Mouse (Mus musculus): ENCODE results near the gene Pif1. TPM values are rescaled to one million over a fixed set of nuclear protein-coding genes. Genes with fewer than 3 reads are reported as not detected.

Gene Pif1
- polyA plus RNA-seq, 1 experiment from 2014 or later = 28.0 TPM

DNA sequence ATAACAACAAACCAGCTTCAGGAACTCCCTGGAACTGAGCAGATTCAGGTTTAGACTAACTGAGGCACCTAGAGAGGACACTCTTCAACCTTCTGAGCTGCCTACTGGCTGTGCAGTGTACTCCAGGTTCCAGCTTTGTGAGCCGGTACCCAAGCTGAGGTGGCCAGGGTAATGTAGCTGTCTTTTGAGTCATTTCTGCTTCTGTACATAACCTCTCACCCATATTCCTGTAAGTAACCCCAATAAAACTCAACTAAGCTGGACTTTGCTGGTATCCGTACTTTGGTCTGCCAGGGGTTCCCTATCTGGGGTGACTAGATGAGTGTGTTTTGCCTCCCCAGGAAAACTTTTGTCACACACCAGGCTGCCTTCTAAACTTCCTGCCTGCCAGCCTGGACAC, 22.3 kb upstream of the Pif1 start:
- H3K4me3 ChIP-seq = no peak overlapping the region
- H3K36me3 ChIP-seq (replicated peaks) = peaks cover 90% of the 10 kb centered on the region
- no peaks in the 10 kb centered on the region for H3K27me3 ChIP-seq (replicated peaks; ENCODE audit: low read depth, poor library complexity, severe bottlenecking)
- no peak overlapping the region for H3K27ac ChIP-seq (replicated peaks)
- DNase-seq (ENCODE audit: low spot score) = no peak
- H3K4me1 ChIP-seq = peaks cover 23% of the 10 kb centered on the region
- no peaks in the 10 kb centered on the region for H3K9me3 ChIP-seq
- 94% methylated on average over 2 of the region's 2 CpGs for WGBS

DNA sequence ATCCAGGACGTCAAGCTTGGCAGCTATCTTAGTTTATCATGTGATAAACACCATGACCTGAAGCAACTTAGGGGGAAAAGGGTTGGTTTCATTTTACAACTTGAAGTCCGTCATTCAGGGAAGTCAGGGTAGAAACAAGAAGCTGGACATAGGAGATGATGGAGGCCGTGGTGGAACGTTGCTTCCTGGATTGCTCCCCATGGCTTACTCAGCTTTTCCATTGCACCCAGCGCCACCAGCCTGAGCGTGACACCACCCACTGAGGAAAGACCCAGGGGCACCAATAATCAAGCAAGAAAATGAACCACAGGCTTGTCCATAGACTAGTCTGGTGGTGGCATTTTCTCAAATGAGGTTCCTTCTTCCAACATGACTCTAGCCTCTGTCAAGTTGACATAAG, 18.2 kb upstream of the Pif1 start:
- Histone ChIP-seq H3K36me3 (replicated peaks) (peaks cover 85% of the 10 kb centered on the region), H3K9me3 (no peaks in the 10 kb centered on the region), H3K27ac (replicated peaks) (no peak overlapping the region), H3K4me3 (no peak overlapping the region), H3K27me3 (replicated peaks; ENCODE audit: low read depth, poor library complexity, severe bottlenecking) (no peaks in the 10 kb centered on the region), H3K4me1 (no peaks in the 10 kb centered on the region)
- WGBS = 88% methylated on average over 6 of the region's 6 CpGs
- DNase-seq (ENCODE audit: low spot score) = no peak

- Histone ChIP-seq H3K4me3 (no peak overlapping the region), H3K9me3 (no peaks in the 10 kb centered on the region), H3K36me3 (replicated peaks) (peaks cover 77% of the 10 kb centered on the region), H3K27ac (replicated peaks) (no peak overlapping the region), H3K27me3 (replicated peaks; ENCODE audit: low read depth, poor library complexity, severe bottlenecking) (no peaks in the 10 kb centered on the region), H3K4me1 (no peaks in the 10 kb centered on the region)
- WGBS = 83% methylated on average over 6 of the region's 6 CpGs
- no peak for DNase-seq (ENCODE audit: low spot score)
Observed at GRCm38 (mm10) chr9:65569491-65569971, 17.4 kb upstream of the Pif1 start.

GRCm38 (mm10) chr9:65572837-65573236, 14.1 kb upstream of the Pif1 start:
- Histone ChIP-seq H3K27ac (replicated peaks) (no peak overlapping the region), H3K36me3 (replicated peaks) (peaks cover 47% of the 10 kb centered on the region), H3K27me3 (replicated peaks; ENCODE audit: low read depth, poor library complexity, severe bottlenecking) (no peaks in the 10 kb centered on the region), H3K4me1 (peaks cover 25% of the 10 kb centered on the region), H3K4me3 (no peak overlapping the region), H3K9me3 (no peaks in the 10 kb centered on the region)
- 87% methylated on average over 6 of the region's 6 CpGs for WGBS
- DNase-seq (ENCODE audit: low spot score) = no peak

DNA sequence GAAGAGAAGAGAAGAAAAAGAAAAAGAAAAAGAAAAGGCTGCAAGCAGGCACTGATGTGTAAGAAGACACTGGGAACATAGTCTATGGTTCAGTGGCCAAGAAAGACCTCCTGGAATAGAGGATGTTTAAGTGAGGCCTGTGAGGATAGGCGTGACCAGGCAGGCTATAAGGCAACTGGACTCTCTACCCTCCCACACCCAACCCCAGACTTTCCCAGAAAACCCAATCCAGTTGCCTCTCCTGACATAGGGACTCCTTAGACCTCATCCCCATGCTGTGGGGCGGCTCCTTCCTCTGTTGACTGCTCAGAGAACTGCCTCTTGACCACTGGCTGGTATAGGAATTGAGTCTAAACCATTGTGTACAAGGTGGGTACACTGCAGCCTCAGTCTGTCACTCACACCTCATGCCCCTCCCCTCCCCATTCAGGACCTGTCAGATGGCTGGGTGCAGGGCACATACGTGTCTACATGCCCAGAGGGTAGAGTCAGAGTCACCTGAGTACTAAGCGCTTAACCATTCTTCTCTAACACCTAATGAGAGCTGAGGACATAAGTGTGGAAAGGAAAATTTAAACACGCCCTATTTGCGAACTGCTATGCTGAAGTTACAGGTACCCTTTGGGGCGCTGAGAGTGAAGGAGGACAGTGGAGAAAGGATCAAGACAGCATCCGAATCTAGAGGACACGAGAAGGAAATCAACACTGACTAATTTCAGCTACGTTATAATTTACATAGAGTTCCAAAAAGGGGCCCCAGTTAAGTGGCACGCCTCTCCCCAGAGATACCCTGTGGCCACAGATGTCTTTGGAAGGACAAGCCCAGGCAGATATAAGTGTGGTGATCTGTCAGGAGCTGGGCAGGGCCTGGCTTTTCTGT, 12.2 kb upstream of the Pif1 start:
- peaks cover 45% of the 10 kb centered on the region for H3K4me1 ChIP-seq
- H3K36me3 ChIP-seq (replicated peaks) = peaks cover 30% of the 10 kb centered on the region
- WGBS = 87% methylated on average over 11 of the region's 11 CpGs
- no peak overlapping the region for H3K4me3 ChIP-seq
- no peak for DNase-seq (ENCODE audit: low spot score)
- H3K27ac ChIP-seq (replicated peaks) = no peak overlapping the region; the same call in 1 of the 2 replicates
- H3K27me3 ChIP-seq (replicated peaks; ENCODE audit: low read depth, poor library complexity, severe bottlenecking) = no peaks in the 10 kb centered on the region
- no peaks in the 10 kb centered on the region for H3K9me3 ChIP-seq

GRCm38 (mm10) chr9:65575393-65576196, 11.4 kb upstream of the Pif1 start:
- 80% methylated on average over 8 of the region's 8 CpGs for WGBS
- no peak overlapping the region for H3K4me3 ChIP-seq
- H3K27ac ChIP-seq (replicated peaks) = no peak overlapping the region; the same call in 1 of the 2 replicates
- peaks cover 27% of the 10 kb centered on the region for H3K36me3 ChIP-seq (replicated peaks)
- DNase-seq (ENCODE audit: low spot score) = no peak
- no peaks in the 10 kb centered on the region for H3K27me3 ChIP-seq (replicated peaks; ENCODE audit: low read depth, poor library complexity, severe bottlenecking)
- no peaks in the 10 kb centered on the region for H3K9me3 ChIP-seq
- peaks cover 52% of the 10 kb centered on the region for H3K4me1 ChIP-seq

DNA sequence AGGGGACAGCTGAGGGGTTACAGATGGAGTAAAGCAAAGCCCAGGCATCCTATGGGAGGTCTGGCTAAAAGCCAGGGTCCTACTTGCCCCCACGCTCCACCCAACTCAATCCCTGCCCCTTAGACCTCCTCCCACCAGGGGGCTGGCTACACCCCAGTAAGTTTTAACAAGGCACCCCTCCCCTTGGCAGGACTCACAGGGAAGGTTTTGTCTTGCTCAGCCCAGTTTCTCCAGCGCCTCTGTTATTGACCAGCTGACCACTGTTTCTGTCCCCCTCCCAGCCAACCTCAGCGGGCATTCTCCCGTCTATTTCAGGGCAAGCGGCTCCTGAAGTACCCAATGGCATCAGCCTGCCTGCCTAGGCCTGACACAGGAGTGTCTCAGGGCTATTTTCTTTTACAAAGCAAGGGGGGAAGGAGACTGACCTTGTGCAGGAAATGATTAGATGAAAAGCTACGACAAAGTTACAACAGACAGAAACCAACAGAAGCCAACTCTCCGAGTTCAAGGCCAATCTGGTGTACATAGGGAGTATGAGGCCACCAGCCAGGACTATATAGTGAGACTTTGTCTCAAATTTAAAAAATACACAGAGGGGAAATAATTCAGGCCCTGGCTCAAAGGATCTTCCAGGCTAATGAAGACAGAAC, 10.0 kb upstream of the Pif1 start:
- peaks cover 57% of the 10 kb centered on the region for H3K4me1 ChIP-seq
- H3K27ac ChIP-seq (replicated peaks) = peak overlapping the region; percentile 48
- no peaks in the 10 kb centered on the region for H3K27me3 ChIP-seq (replicated peaks; ENCODE audit: low read depth, poor library complexity, severe bottlenecking)
- no peaks in the 10 kb centered on the region for H3K9me3 ChIP-seq
- 30% methylated on average over 7 of the region's 7 CpGs for WGBS
- no peak for DNase-seq (ENCODE audit: low spot score)
- no peak overlapping the region for H3K4me3 ChIP-seq
- H3K36me3 ChIP-seq (replicated peaks) = peaks cover 16% of the 10 kb centered on the region

- H3K27me3 ChIP-seq (replicated peaks; ENCODE audit: low read depth, poor library complexity, severe bottlenecking) = no peaks in the 10 kb centered on the region
- peaks cover 9% of the 10 kb centered on the region for H3K36me3 ChIP-seq (replicated peaks)
- H3K27ac ChIP-seq (replicated peaks) = peak overlapping the region; percentile 48; the same call in 1 of the 2 replicates
- no peak for DNase-seq (ENCODE audit: low spot score)
- no peaks in the 10 kb centered on the region for H3K9me3 ChIP-seq
- peaks cover 57% of the 10 kb centered on the region for H3K4me1 ChIP-seq
- WGBS = 93% methylated on average over 4 of the region's 4 CpGs
- H3K4me3 ChIP-seq = no peak overlapping the region
Observed at GRCm38 (mm10) chr9:65577511-65578196, 9.3 kb upstream of the Pif1 start.

- H3K27ac ChIP-seq (replicated peaks) = 0 out of 2 replicates have a peak overlapping the region, but pooled peaks have one; percentile 88
- WGBS = 53% methylated on average over 9 of the region's 9 CpGs
- no peaks in the 10 kb centered on the region for H3K27me3 ChIP-seq (replicated peaks; ENCODE audit: low read depth, poor library complexity, severe bottlenecking)
- H3K4me1 ChIP-seq = peaks cover 60% of the 10 kb centered on the region
- H3K9me3 ChIP-seq = no peaks in the 10 kb centered on the region
- no peaks in the 10 kb centered on the region; the same call in 1 of the 2 replicates for H3K36me3 ChIP-seq (replicated peaks)
- DNase-seq (ENCODE audit: low spot score) = no peak
- H3K4me3 ChIP-seq = peak overlapping the region; percentile 75
Observed at GRCm38 (mm10) chr9:65578801-65579249, 8.1 kb upstream of the Pif1 start.

- Histone ChIP-seq H3K4me1 (peaks cover 60% of the 10 kb centered on the region), H3K27me3 (replicated peaks; ENCODE audit: low read depth, poor library complexity, severe bottlenecking) (no peaks in the 10 kb centered on the region), H3K27ac (replicated peaks) (peak within 1 kb of the TSS; percentile 88), H3K9me3 (no peaks in the 10 kb centered on the region), H3K4me3 (peak within 1 kb of the TSS; percentile 75), H3K36me3 (replicated peaks) (no peaks in the 10 kb centered on the region)
- WGBS = under 1% methylated on average over 45 of the region's 45 CpGs
- DNase-seq (ENCODE audit: low spot score) = peak; percentile 100
Observed at GRCm38 (mm10) chr9:65579781-65580371, 7.1 kb upstream of the Pif1 start, which contains the start of gene Plekho2. Plekho2 (minus strand) TSS chr9:65580040.

DNA sequence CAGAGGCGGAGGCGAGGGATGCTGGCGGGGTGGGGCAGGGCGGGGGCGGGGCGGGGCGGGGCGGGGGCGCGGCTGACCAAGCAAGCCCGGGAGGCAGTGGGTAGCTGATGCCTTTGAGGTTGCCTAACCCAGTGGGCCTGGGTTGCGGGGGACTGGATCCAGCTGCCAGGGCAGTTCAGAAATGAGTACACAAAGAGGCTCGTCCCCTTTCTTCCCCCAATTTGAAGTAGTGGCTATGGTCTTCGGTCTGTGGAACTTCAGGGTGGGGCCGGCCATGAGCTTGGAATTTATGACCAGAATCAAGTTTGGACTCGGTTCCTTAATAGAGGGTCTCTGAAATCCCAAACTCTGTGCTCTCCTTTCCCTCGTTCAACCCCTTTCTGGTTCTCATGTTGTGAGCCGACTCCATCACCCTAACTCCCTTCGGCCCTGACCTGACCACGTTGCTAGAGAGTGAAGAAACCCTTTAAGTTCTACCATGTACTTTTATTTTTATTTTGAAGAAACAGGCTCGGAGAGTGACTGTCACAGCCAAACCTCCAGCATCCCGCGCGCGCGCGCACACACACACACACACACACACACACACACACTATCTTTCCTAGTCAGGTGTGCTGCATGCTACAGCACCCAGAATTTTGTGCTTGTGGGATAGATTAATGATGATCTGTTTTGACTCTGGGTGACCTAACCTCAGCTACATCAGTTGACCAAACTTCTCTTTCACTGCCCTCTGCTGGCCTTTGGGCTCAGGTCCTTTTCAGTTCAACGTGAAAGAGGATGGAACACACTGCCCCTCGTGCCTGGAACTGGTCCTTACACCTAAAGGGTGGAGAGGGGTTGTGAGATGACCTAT, 6.3 kb upstream of the Pif1 start:
- H3K9me3 ChIP-seq = no peaks in the 10 kb centered on the region
- H3K27me3 ChIP-seq (replicated peaks; ENCODE audit: low read depth, poor library complexity, severe bottlenecking) = no peaks in the 10 kb centered on the region
- peak overlapping the region; percentile 75 for H3K4me3 ChIP-seq
- WGBS = 9% methylated on average over 29 of the region's 29 CpGs
- DNase-seq (ENCODE audit: low spot score) = peak; percentile 84
- peak overlapping the region; percentile 88 for H3K27ac ChIP-seq (replicated peaks)
- H3K36me3 ChIP-seq (replicated peaks) = no peaks in the 10 kb centered on the region
- peaks cover 54% of the 10 kb centered on the region for H3K4me1 ChIP-seq
